Mouse (Mus musculus): ENCODE data around the gene Bcor. TPM values are rescaled to one million over a fixed set of nuclear protein-coding genes. Genes with fewer than 3 reads are reported as not detected.

Gene Bcor
- total and polyA plus RNA-seq, 2 experiments from 2014 or later, result 12.9 to 45.5 TPM

- Histone ChIP-seq H3K4me1 (ENCODE audit: insufficient read depth, low read length) (no peaks in the 10 kb centered on the region), H3K4me2 (ENCODE audit: low read depth, low read length, poor library complexity, severe bottlenecking) (no peak overlapping the region), H3K27me3 (ENCODE audit: insufficient read depth, low read length) (no peaks in the 10 kb centered on the region), H3K9ac (replicated peaks; ENCODE audit: low read length, poor library complexity, severe bottlenecking) (no peak overlapping the region), H3K9me3 (ENCODE audit: low read length) (no peaks in the 10 kb centered on the region), H3K36me3 (ENCODE audit: insufficient read depth, low read length) (no peaks in the 10 kb centered on the region), H3K4me3 (ENCODE audit: low read depth, low read length) (no peak overlapping the region), H3K27ac (ENCODE audit: low read depth, low read length) (no peak overlapping the region)
- ATAC-seq (ENCODE audit: low FRiP score) (no peak), DNase-seq (ENCODE audit: low spot score) (no peak)
- no peak for TF ChIP-seq CTCF (IDR thresholded peaks at IDR 0.05)
- WGBS, result 42% methylated on average over 9 of the region's 9 CpGs
These were observed 112.0 kb downstream of the Bcor start for GRCm38 (mm10) chrX:12048166-12048565.

GRCm38 (mm10) chrX:12047223-12047911, 112.8 kb downstream of the Bcor start:
- DNase-seq (ENCODE audit: low spot score) (peak; percentile 44), ATAC-seq (ENCODE audit: low FRiP score) (no peak)
- Histone ChIP-seq H3K36me3 (ENCODE audit: insufficient read depth, low read length) (no peaks in the 10 kb centered on the region), H3K27me3 (ENCODE audit: insufficient read depth, low read length) (no peaks in the 10 kb centered on the region), H3K9me3 (ENCODE audit: low read length) (no peaks in the 10 kb centered on the region), H3K4me3 (ENCODE audit: low read depth, low read length) (no peak overlapping the region), H3K4me2 (ENCODE audit: low read depth, low read length, poor library complexity, severe bottlenecking) (no peak overlapping the region), H3K4me1 (ENCODE audit: insufficient read depth, low read length) (no peaks in the 10 kb centered on the region), H3K9ac (replicated peaks; ENCODE audit: low read length, poor library complexity, severe bottlenecking) (0 out of 2 replicates have a peak overlapping the region, but pooled peaks have one; percentile 24), H3K27ac (ENCODE audit: low read depth, low read length) (no peak overlapping the region)
- 22% methylated on average over 14 of the region's 16 CpGs for WGBS
- TF ChIP-seq CTCF (IDR thresholded peaks at IDR 0.05), result no peak

- no peaks in the 10 kb centered on the region for H3K4me1 ChIP-seq (ENCODE audit: insufficient read depth, low read length)
- H3K36me3 ChIP-seq (ENCODE audit: insufficient read depth, low read length), result no peaks in the 10 kb centered on the region
- H3K27ac ChIP-seq (ENCODE audit: low read depth, low read length), result no peak overlapping the region
- DNase-seq (ENCODE audit: low spot score) (no peak), ATAC-seq (ENCODE audit: low FRiP score) (no peak)
- H3K4me3 ChIP-seq (ENCODE audit: low read depth, low read length), result no peak overlapping the region
- 55% methylated on average over 13 of the region's 13 CpGs for WGBS
- TF ChIP-seq CTCF (IDR thresholded peaks at IDR 0.05), result no peak
- no peaks in the 10 kb centered on the region for H3K27me3 ChIP-seq (ENCODE audit: insufficient read depth, low read length)
- no peak overlapping the region for H3K4me2 ChIP-seq (ENCODE audit: low read depth, low read length, poor library complexity, severe bottlenecking)
- H3K9me3 ChIP-seq (ENCODE audit: low read length), result no peaks in the 10 kb centered on the region
- H3K9ac ChIP-seq (replicated peaks; ENCODE audit: low read length, poor library complexity, severe bottlenecking), result no peak overlapping the region
These were observed 113.5 kb downstream of the Bcor start for GRCm38 (mm10) chrX:12046676-12047075.

DNA sequence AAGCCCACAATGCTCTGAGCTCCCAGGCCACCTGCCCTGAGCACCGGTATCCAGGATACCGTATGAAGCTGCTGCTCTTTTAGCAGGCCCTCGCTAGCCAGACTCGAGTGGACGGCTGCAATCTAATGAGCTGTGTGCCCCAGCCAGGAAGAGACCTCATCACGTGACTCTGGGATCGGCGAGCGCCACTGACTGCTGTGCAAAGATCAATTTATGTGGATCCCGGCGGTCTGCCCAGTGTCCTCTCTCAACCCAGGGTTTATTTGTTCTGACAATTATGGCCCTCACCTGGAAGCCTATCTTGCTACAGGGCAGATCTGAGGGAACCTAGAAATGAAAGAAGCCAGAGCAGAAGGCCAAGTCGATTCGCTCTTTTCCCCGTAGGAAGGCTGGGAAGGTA, 116.8 kb downstream of the Bcor start:
- no peaks in the 10 kb centered on the region for H3K4me1 ChIP-seq (ENCODE audit: insufficient read depth, low read length)
- H3K27me3 ChIP-seq (ENCODE audit: insufficient read depth, low read length), result no peaks in the 10 kb centered on the region
- H3K4me2 ChIP-seq (ENCODE audit: low read depth, low read length, poor library complexity, severe bottlenecking), result no peak overlapping the region
- H3K27ac ChIP-seq (ENCODE audit: low read depth, low read length), result no peak overlapping the region
- no peak for DNase-seq (ENCODE audit: low spot score)
- WGBS, result 67% methylated on average over 14 of the region's 14 CpGs
- H3K36me3 ChIP-seq (ENCODE audit: insufficient read depth, low read length), result 0 out of 2 replicates have a peak, but pooled peaks cover 3% of the 10 kb centered on the region
- H3K9ac ChIP-seq (replicated peaks; ENCODE audit: low read length, poor library complexity, severe bottlenecking), result no peak overlapping the region
- no peak for TF ChIP-seq CTCF (IDR thresholded peaks at IDR 0.05)
- ATAC-seq (ENCODE audit: low FRiP score), result no peak
- H3K9me3 ChIP-seq (ENCODE audit: low read length), result no peaks in the 10 kb centered on the region
- H3K4me3 ChIP-seq (ENCODE audit: low read depth, low read length), result no peak overlapping the region

DNA sequence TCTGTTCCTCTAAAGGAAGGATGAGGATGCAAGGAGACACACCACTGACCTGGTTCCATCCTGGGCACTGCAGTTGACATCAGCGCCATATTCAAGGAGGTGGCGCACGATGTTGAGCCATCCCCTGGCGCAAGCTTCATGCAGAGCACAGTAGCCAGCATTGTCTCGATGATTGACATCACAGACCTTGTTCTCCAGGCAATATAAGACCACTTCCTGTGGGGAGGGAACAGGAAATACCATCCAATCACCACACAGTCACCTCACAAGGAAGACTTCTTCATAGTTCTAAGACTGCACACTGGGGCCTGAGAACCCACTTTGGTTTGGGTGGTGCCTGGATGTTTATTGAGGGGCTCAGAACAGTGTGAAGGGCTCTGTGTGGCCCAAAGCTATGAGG, 118.7 kb downstream of the Bcor start:
- WGBS, result 95% methylated on average over 5 of the region's 5 CpGs
- Histone ChIP-seq H3K4me2 (ENCODE audit: low read depth, low read length, poor library complexity, severe bottlenecking) (no peak overlapping the region), H3K27me3 (ENCODE audit: insufficient read depth, low read length) (no peaks in the 10 kb centered on the region), H3K36me3 (ENCODE audit: insufficient read depth, low read length) (peaks cover 6% of the 10 kb centered on the region; the same call in 1 of the 2 replicates), H3K9me3 (ENCODE audit: low read length) (no peaks in the 10 kb centered on the region), H3K27ac (ENCODE audit: low read depth, low read length) (no peak overlapping the region), H3K4me1 (ENCODE audit: insufficient read depth, low read length) (no peaks in the 10 kb centered on the region), H3K4me3 (ENCODE audit: low read depth, low read length) (no peak overlapping the region), H3K9ac (replicated peaks; ENCODE audit: low read length, poor library complexity, severe bottlenecking) (no peak overlapping the region)
- no peak for TF ChIP-seq CTCF (IDR thresholded peaks at IDR 0.05)
- no peak for ATAC-seq (ENCODE audit: low FRiP score)
- DNase-seq (ENCODE audit: low spot score), result no peak

- H3K27me3 ChIP-seq (ENCODE audit: insufficient read depth, low read length), result no peaks in the 10 kb centered on the region
- no peak overlapping the region for H3K27ac ChIP-seq (ENCODE audit: low read depth, low read length)
- H3K9ac ChIP-seq (replicated peaks; ENCODE audit: low read length, poor library complexity, severe bottlenecking), result no peak overlapping the region
- H3K4me1 ChIP-seq (ENCODE audit: insufficient read depth, low read length), result no peaks in the 10 kb centered on the region
- ATAC-seq (ENCODE audit: low FRiP score), result no peak
- H3K36me3 ChIP-seq (ENCODE audit: insufficient read depth, low read length), result no peaks in the 10 kb centered on the region
- no peak for TF ChIP-seq CTCF (IDR thresholded peaks at IDR 0.05)
- no peak for DNase-seq (ENCODE audit: low spot score)
- 43% methylated on average over 15 of the region's 15 CpGs for WGBS
- H3K4me3 ChIP-seq (ENCODE audit: low read depth, low read length), result no peak overlapping the region
- H3K4me2 ChIP-seq (ENCODE audit: low read depth, low read length, poor library complexity, severe bottlenecking), result no peak overlapping the region
- H3K9me3 ChIP-seq (ENCODE audit: low read length), result no peaks in the 10 kb centered on the region
These were observed 145.3 kb downstream of the Bcor start for GRCm38 (mm10) chrX:12014726-12015464.
